Mouse (Mus musculus) hindbrain, embryonic 16.5 days (tissue): ENCODE measurements around the gene Gm14226. TPM values are rescaled to one million over a fixed set of nuclear protein-coding genes. Genes with fewer than 3 reads are reported as not detected.
"Not testable (repeated sequence)": the region's sequence is repeated elsewhere in the genome, so short reads cannot be mapped to it uniquely, and the experiment has no call there.

Experiments
- ATAC-seq: fragments of 200-750 bp; cut with Nextera tagmentation; 2 replicates; pipeline ENCODE4 v1.8.0; 2017; ENCODE audit warnings: moderate TSS enrichment, moderate library complexity
- H3K27ac ChIP-seq: fragments of 300-500 bp; sonication (generic); 2 replicates; pipeline ENCODE4 v1.5.1; 2014; ENCODE audit warnings: low read depth, mild to moderate bottlenecking, control low read depth, low read length, moderate library complexity
- H3K27me3 ChIP-seq: fragments of 300-500 bp; sonication (generic); replicated peaks from 2 replicates; pipeline ENCODE4 v1.6.1; 2014; ENCODE audit warnings: low read length; ENCODE audit not compliant: control insufficient read depth, insufficient read depth
- H3K36me3 ChIP-seq: fragments of 300-500 bp; sonication (generic); 2 replicates; pipeline ENCODE4 v1.6.1; 2014; ENCODE audit warnings: mild to moderate bottlenecking, low read length, moderate library complexity, mixed read lengths; ENCODE audit not compliant: control insufficient read depth, insufficient read depth
- H3K4me1 ChIP-seq: fragments of 300-500 bp; sonication (generic); 2 replicates; pipeline ENCODE4 v1.6.1; 2014; ENCODE audit warnings: low read depth, low read length; ENCODE audit not compliant: control insufficient read depth, insufficient read depth
- H3K4me2 ChIP-seq: fragments of 300-500 bp; sonication (generic); 2 replicates; pipeline ENCODE4 v1.6.1; 2014; ENCODE audit warnings: mild to moderate bottlenecking, low read length, control low read depth, moderate library complexity
- H3K4me3 ChIP-seq: fragments of 300-500 bp; sonication (generic); 2 replicates; pipeline ENCODE4 v1.5.1; 2014; ENCODE audit warnings: mild to moderate bottlenecking, low read length, control low read depth, moderate library complexity
- H3K9ac ChIP-seq: fragments of 300-500 bp; sonication (generic); 2 replicates; pipeline ENCODE4 v1.6.1; 2014; ENCODE audit warnings: low read depth, mild to moderate bottlenecking, control low read depth, low read length, moderate library complexity
- H3K9me3 ChIP-seq: fragments of 300-500 bp; sonication (generic); 2 replicates; pipeline ENCODE4 v1.6.1; 2014; ENCODE audit warnings: mild to moderate bottlenecking, low read length, moderate library complexity; ENCODE audit not compliant: control insufficient read depth
- WGBS: fragments of 180-500 bp; shearing (Covaris S2); extraction: QIAGEN DNeasy Blood & Tissue Kit; methylation state at CpG from one replicate; pipeline ENCODE4 v1.1.7; 2014; 5-methylcytosine and 5-hydroxymethylcytosine counted together
- polyA plus RNA-seq: library from polyadenylated mRNA; unstranded; fragments of >200 nt; fragmentation: Nextera tagmentation; extraction: Ambion mirVana; gene quantifications from 2 replicates; pipeline ENCODE4 v1.2.1, GENCODE M21; 2015

The Gm14226 gene
- polyA plus RNA-seq, 1 experiment from 2014 or later, result 0.19 TPM

GRCm38 (mm10) chr2:155012991-155013390, 5.1 kb upstream of the Gm14226 start:
- 81% methylated on average over 6 of the region's 6 CpGs for WGBS

DNA sequence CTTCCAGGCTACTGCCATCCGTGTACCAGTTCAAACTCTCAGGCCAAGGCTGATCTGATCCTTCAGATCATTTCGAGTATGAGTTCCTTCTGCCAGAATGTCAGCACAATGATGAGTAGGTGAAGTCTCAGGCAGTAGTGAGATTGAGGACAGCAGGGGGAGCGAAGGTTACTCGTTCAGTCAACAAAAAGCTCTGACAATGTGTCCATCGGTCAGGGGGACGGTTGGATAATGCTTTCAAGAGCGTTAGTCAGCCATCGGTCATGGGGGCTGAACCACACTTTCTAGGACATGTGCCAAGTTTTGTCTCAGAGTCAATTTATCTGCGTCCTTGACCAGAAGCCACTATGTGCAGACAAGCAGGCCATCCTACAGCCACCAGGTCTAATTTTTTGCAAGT, 1.3 kb upstream of the Gm14226 start:
- not testable (repeated sequence) for H3K27me3 ChIP-seq, H3K4me1 ChIP-seq, ATAC-seq, H3K27ac ChIP-seq, H3K9me3 ChIP-seq, H3K4me2 ChIP-seq, H3K36me3 ChIP-seq, H3K9ac ChIP-seq, H3K4me3 ChIP-seq
- WGBS, result 16% methylated on average over 7 of the region's 9 CpGs

More at GRCm38 (mm10) chr2:155012991-155013390, 5.1 kb upstream of the Gm14226 start:
- H3K27ac ChIP-seq, result no peak overlapping the region
- no peak overlapping the region for H3K4me2 ChIP-seq
- H3K36me3 ChIP-seq, result no peaks in the 10 kb centered on the region
- no peaks in the 10 kb centered on the region for H3K4me1 ChIP-seq
- ATAC-seq, result no peak
- H3K27me3 ChIP-seq, result no peaks in the 10 kb centered on the region
- H3K9me3 ChIP-seq, result no peaks in the 10 kb centered on the region
- H3K4me3 ChIP-seq, result no peak overlapping the region
- no peak overlapping the region for H3K9ac ChIP-seq

GRCm38 (mm10) chr2:155018762-155019641, 936 bp downstream of the Gm14226 start:
- H3K9ac ChIP-seq, result peak overlapping the region; percentile 42
- WGBS, result 0% methylated on average over 38 of the region's 38 CpGs
- no peaks in the 10 kb centered on the region for H3K4me1 ChIP-seq
- no peaks in the 10 kb centered on the region for H3K36me3 ChIP-seq
- H3K4me2 ChIP-seq, result peak overlapping the region; percentile 58
- H3K4me3 ChIP-seq, result peak overlapping the region; percentile 50
- no peaks in the 10 kb centered on the region for H3K27me3 ChIP-seq
- no peaks in the 10 kb centered on the region for H3K9me3 ChIP-seq
- peak; percentile 96 for ATAC-seq
- H3K27ac ChIP-seq, result peak overlapping the region; percentile 59

DNA sequence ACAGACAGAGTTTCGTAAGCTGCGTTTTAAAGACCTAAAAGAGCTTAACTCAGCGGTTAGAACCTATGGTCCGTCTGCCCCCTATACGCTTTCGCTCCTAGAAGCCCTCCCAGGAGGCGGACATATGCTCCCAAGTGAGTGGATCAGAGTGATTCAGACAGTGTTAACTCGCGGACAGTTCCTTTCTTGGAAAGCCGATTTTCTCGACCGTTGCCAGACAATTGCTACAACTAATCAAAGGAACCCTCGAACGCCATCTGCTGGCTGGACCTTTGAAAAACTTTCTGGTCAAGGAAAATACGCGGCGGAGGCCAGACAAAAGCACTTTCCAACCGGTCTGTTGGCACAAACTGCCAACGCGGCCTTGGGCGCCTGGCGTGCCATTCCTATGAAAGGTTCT, 1.6 kb downstream of the Gm14226 start:
- ATAC-seq, result peak; percentile 89
- Histone ChIP-seq H3K4me2 (peak overlapping the region; percentile 58), H3K36me3 (no peaks in the 10 kb centered on the region), H3K9me3 (no peaks in the 10 kb centered on the region), H3K4me1 (no peaks in the 10 kb centered on the region), H3K9ac (peak overlapping the region; percentile 42), H3K27ac (peak overlapping the region; percentile 59), H3K4me3 (peak overlapping the region; percentile 50), H3K27me3 (no peaks in the 10 kb centered on the region)
- under 1% methylated on average over 22 of the region's 22 CpGs for WGBS

GRCm38 (mm10) chr2:155020247-155020826, 2.3 kb downstream of the Gm14226 start:
- not testable (repeated sequence) for H3K36me3 ChIP-seq

GRCm38 (mm10) chr2:155030831-155031230, 12.8 kb downstream of the Gm14226 start:
- no peaks in the 10 kb centered on the region for H3K27me3 ChIP-seq
- H3K4me3 ChIP-seq, result no peak overlapping the region
- H3K4me2 ChIP-seq, result no peak overlapping the region
- H3K36me3 ChIP-seq, result no peaks in the 10 kb centered on the region
- WGBS, result 58% methylated on average over 7 of the region's 7 CpGs
- no peak overlapping the region for H3K27ac ChIP-seq
- H3K9me3 ChIP-seq, result no peaks in the 10 kb centered on the region
- ATAC-seq, result no peak
- no peaks in the 10 kb centered on the region for H3K4me1 ChIP-seq
- no peak overlapping the region for H3K9ac ChIP-seq

More at GRCm38 (mm10) chr2:155020247-155020826, 2.3 kb downstream of the Gm14226 start:
- H3K4me2 ChIP-seq, result peak overlapping the region; percentile 58
- H3K27me3 ChIP-seq, H3K9me3 ChIP-seq, ATAC-seq, H3K9ac ChIP-seq, H3K4me3 ChIP-seq, H3K27ac ChIP-seq, H3K4me1 ChIP-seq: not testable (repeated sequence)
- 24% methylated on average over 20 of the region's 20 CpGs for WGBS

DNA sequence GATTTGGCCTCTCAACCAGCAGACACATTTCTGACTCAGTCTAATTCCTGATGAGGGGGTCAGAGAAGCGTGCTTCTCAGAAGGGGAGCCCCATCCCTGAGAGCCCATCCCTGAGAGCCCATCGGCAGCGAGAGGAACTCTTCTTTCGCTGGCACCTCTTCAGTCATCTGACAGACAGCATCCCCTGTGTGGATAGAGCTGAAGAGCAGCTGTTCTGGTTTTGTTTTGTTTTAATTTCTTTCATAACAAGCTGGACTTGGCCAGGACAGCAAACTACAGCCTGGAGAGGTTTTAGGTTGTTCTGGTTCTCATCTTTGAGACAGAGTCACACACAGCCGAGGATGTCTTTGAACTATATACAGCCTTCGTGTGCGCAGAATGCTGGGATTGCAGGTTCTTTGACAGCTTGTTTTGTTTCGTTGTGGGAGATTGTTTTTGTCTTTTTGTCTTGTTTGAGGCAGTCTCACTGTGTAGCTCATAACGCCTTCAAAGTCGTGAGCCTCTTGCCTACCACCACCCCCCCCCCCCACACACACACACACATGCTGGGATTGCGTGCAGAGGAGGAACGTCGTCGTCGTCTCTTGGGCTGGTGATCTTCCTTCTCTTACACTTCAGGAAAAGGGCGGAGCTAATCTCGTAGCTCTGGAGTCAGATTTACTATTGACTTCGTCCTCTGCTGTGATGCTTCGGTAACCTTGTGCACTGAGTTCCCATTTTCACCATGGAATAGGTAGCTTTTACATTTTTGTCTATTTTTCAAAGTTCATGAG, 15.1 kb downstream of the Gm14226 start:
- WGBS, result 37% methylated on average over 19 of the region's 19 CpGs
- no peak for ATAC-seq
- H3K4me1 ChIP-seq, result no peaks in the 10 kb centered on the region
- no peak overlapping the region for H3K4me3 ChIP-seq
- H3K27ac ChIP-seq, result no peak overlapping the region
- no peaks in the 10 kb centered on the region for H3K36me3 ChIP-seq
- H3K4me2 ChIP-seq, result no peak overlapping the region
- H3K27me3 ChIP-seq, result no peaks in the 10 kb centered on the region
- no peak overlapping the region for H3K9ac ChIP-seq
- H3K9me3 ChIP-seq, result no peaks in the 10 kb centered on the region

- no peaks in the 10 kb centered on the region for H3K27me3 ChIP-seq
- H3K27ac ChIP-seq, result no peak overlapping the region
- no peak overlapping the region for H3K9ac ChIP-seq
- 84% methylated on average over 4 of the region's 4 CpGs for WGBS
- H3K9me3 ChIP-seq, result no peaks in the 10 kb centered on the region
- no peak for ATAC-seq
- H3K36me3 ChIP-seq, result no peaks in the 10 kb centered on the region
- no peak overlapping the region for H3K4me2 ChIP-seq
- H3K4me3 ChIP-seq, result no peak overlapping the region
- H3K4me1 ChIP-seq, result no peaks in the 10 kb centered on the region
These were observed 21.9 kb downstream of the Gm14226 start for GRCm38 (mm10) chr2:155039956-155040355.

DNA sequence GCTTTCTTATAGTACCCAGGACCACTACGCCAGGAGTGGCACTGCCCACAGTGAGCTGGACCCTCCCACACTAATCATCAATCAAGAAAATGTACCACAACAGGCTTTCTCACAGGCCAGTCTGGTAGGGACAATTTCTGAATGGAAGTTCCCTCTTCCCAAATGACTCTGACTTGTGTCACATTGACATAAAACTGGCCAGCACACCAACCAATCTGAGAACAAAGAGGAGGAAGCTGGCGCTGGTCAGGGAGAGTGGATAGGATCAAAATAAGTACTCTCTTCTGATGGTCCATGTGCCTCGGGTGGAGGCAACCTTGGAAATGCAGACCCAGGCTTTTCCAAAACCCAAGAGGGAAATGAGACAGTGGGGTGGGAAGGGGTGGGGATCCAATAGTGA, 26.5 kb downstream of the Gm14226 start:
- no peak overlapping the region for H3K4me3 ChIP-seq
- no peak overlapping the region for H3K4me2 ChIP-seq
- H3K9ac ChIP-seq, result no peak overlapping the region
- H3K27me3 ChIP-seq, result no peaks in the 10 kb centered on the region
- no peaks in the 10 kb centered on the region for H3K9me3 ChIP-seq
- H3K4me1 ChIP-seq, result no peaks in the 10 kb centered on the region
- 71% methylated on average over 3 of the region's 3 CpGs for whole genome bisulfite sequencing
- no peak overlapping the region for H3K27ac ChIP-seq
- H3K36me3 ChIP-seq, result no peaks in the 10 kb centered on the region
- ATAC-seq, result no peak
